Mouse (Mus musculus) lung, adult 2 months (tissue): ENCODE measurements around the gene Chmp2a. TPM values are rescaled to one million over a fixed set of nuclear protein-coding genes. Genes with fewer than 3 reads are reported as not detected.
"Not testable (repeated sequence)": the region's sequence is repeated elsewhere in the genome, so short reads cannot be mapped to it uniquely, and the experiment has no call there.

Experiments
- DNase-seq: peaks from one replicate; pipeline ENCODE4 v3.0.0; 2022
- H3K4me1 ChIP-seq: fragments of 200-500 bp; 2 replicates; pipeline ENCODE4 v1.6.1; 2011; ENCODE audit warnings: low read length; ENCODE audit not compliant: control insufficient read depth, insufficient read depth
- H3K4me3 ChIP-seq: fragments of 200-500 bp; replicated peaks from 2 replicates; pipeline ENCODE3; 2011; ENCODE audit warnings: low read depth, mild to moderate bottlenecking, control low read depth, low read length; ENCODE audit errors: extremely low read depth
- CTCF ChIP-seq: fragments of 200-500 bp; IDR thresholded peaks from 2 replicates; pipeline ENCODE4 v1.5.1; 2011; ENCODE audit warnings: mild to moderate bottlenecking, low read length, control low read depth; ENCODE audit not compliant: insufficient read depth
- POLR2A ChIP-seq: fragments of 200-500 bp; IDR thresholded peaks from 2 replicates; pipeline ENCODE4 v1.6.1; 2011; ENCODE audit warnings: low read depth, mild to moderate bottlenecking, control low read depth, low read length, borderline replicate concordance; ENCODE audit errors: extremely low read depth
- WGBS: fragments of 180-500 bp; shearing (Covaris S2); methylation state at CpG from one replicate; pipeline ENCODE4 v1.1.7; 2018; 5-methylcytosine and 5-hydroxymethylcytosine counted together
- polyA plus RNA-seq: library from polyadenylated mRNA; depleted of rRNA; stranded (reverse); fragments of >200 nt; gene quantifications from 2 replicates; pipeline ENCODE4 v1.2.3, GENCODE M21; 2012; rRNA removed

The Chmp2a gene
- polyA plus RNA-seq, result 68.5 and 93.5 TPM in 2 replicates

GRCm38 (mm10) chr7:13034148-13034977 lies at the start of gene Chmp2a:
Gene Chmp2a (minus strand): TSS chr7:13034807.
- H3K4me3 ChIP-seq, result peak within 1 kb of the TSS; percentile 89
- no peak for TF ChIP-seq CTCF
- peak; percentile 87 for TF ChIP-seq POLR2A
- H3K4me1 ChIP-seq, result peaks cover 10% of the 10 kb centered on the region
- WGBS, result under 1% methylated on average over 45 of the region's 45 CpGs
- peak; percentile 97 for DNase-seq

GRCm38 (mm10) chr7:13072293-13072692 lies 37.7 kb upstream of the Chmp2a start:
- 55% methylated on average over 5 of the region's 5 CpGs for WGBS
- no peak for DNase-seq
- Histone ChIP-seq H3K4me3 (no peak overlapping the region), H3K4me1 (no peaks in the 10 kb centered on the region)
- TF ChIP-seq CTCF, result no peak
- no peak for TF ChIP-seq POLR2A

GRCm38 (mm10) chr7:13063399-13063798 lies 28.8 kb upstream of the Chmp2a start:
- H3K4me1 ChIP-seq, H3K4me3 ChIP-seq, DNase-seq: not testable (repeated sequence)
- 46% methylated on average over 2 of the region's 2 CpGs for WGBS

- no peak for DNase-seq
- H3K4me1 ChIP-seq, result no peaks in the 10 kb centered on the region
- H3K4me3 ChIP-seq, result no peak overlapping the region
- WGBS, result 89% methylated on average over 9 of the region's 9 CpGs
- TF ChIP-seq CTCF (no peak), POLR2A (no peak)
These were observed 24.9 kb upstream of the Chmp2a start for GRCm38 (mm10) chr7:13059536-13059935.

GRCm38 (mm10) chr7:13056913-13057700 lies 22.5 kb upstream of the Chmp2a start:
- Histone ChIP-seq H3K4me1 (no peaks in the 10 kb centered on the region), H3K4me3 (no peak overlapping the region)
- no peak for DNase-seq
- TF ChIP-seq CTCF (no peak), POLR2A (no peak)
- 62% methylated on average over 8 of the region's 8 CpGs for WGBS

GRCm38 (mm10) chr7:13054287-13055010 lies 19.8 kb upstream of the Chmp2a start, which contains the start of gene Mzf1:
Gene Mzf1 (minus strand): TSS chr7:13054764.
- peak; percentile 96; the same call in 1 of the 2 replicates for TF ChIP-seq POLR2A
- no peak for TF ChIP-seq CTCF
- Histone ChIP-seq H3K4me1 (no peaks in the 10 kb centered on the region), H3K4me3 (peak within 1 kb of the TSS; percentile 90)
- DNase-seq, result peak; percentile 92
- WGBS, result under 1% methylated on average over 41 of the region's 41 CpGs

GRCm38 (mm10) chr7:13053961-13054286 lies 19.3 kb upstream of the Chmp2a start:
- TF ChIP-seq CTCF, result no peak
- TF ChIP-seq POLR2A, result no peak
- under 1% methylated on average over 15 of the region's 15 CpGs for WGBS
- no peak for DNase-seq
- Histone ChIP-seq H3K4me1 (no peaks in the 10 kb centered on the region), H3K4me3 (peak overlapping the region; percentile 90)

- TF ChIP-seq POLR2A (no peak), CTCF (no peak)
- 91% methylated on average over 2 of the region's 2 CpGs for WGBS
- H3K4me1 ChIP-seq, result no peaks in the 10 kb centered on the region
- no peak overlapping the region for H3K4me3 ChIP-seq
- DNase-seq, result no peak
These were observed 18.9 kb upstream of the Chmp2a start for GRCm38 (mm10) chr7:13053501-13053900.

GRCm38 (mm10) chr7:13053001-13053400 lies 18.4 kb upstream of the Chmp2a start:
- no peak overlapping the region for H3K4me3 ChIP-seq
- WGBS, result 85% methylated on average over 13 of the region's 13 CpGs
- no peak for DNase-seq
- no peaks in the 10 kb centered on the region for H3K4me1 ChIP-seq
- no peak for TF ChIP-seq POLR2A
- TF ChIP-seq CTCF, result no peak
